Mouse (Mus musculus) G1E (cell line): ENCODE results near the gene Gpr25. TPM values are rescaled to one million over a fixed set of nuclear protein-coding genes. Genes with fewer than 3 reads are reported as not detected.
A peak's percentile ranks its signal among the peaks of the same experiment; 100 is the strongest.

Experiments
- ATAC-seq: 2 replicates; pipeline ENCODE4 v1.8.0; 2016; ENCODE audit warnings: mild to moderate bottlenecking; ENCODE audit not compliant: insufficient number of reproducible peaks, poor library complexity, low FRiP score, severe bottlenecking; ENCODE audit errors: extremely low read depth
- DNase-seq: peaks from one replicate; pipeline ENCODE4 v3.0.0; 2012; ENCODE audit warnings: low spot score
- H3K27me3 ChIP-seq: 2 replicates; pipeline ENCODE4 v1.6.1; 2012; ENCODE audit warnings: mild to moderate bottlenecking, low read length, inconsistent platforms; ENCODE audit not compliant: insufficient read depth
- H3K36me3 ChIP-seq: replicated peaks from 2 replicates; pipeline ENCODE3; 2012; ENCODE audit warnings: mild to moderate bottlenecking, inconsistent platforms
- H3K4me1 ChIP-seq: 2 replicates; pipeline ENCODE4 v1.6.1; 2012; ENCODE audit warnings: low read depth, low read length, inconsistent platforms, mixed read lengths; ENCODE audit not compliant: insufficient read depth
- H3K4me3 ChIP-seq: 2 replicates; pipeline ENCODE4 v1.5.1; 2012; ENCODE audit warnings: low read depth, mild to moderate bottlenecking, inconsistent platforms, low read length, moderate library complexity, mixed read lengths
- H3K9me3 ChIP-seq: replicated peaks from 2 replicates; pipeline ENCODE4 v1.6.1; 2012; ENCODE audit warnings: inconsistent platforms
- CTCF ChIP-seq: IDR thresholded peaks from 2 replicates; pipeline ENCODE4 v1.5.1; 2012; ENCODE audit warnings: low read depth, low read length, inconsistent platforms, mixed read lengths
- GATA1 ChIP-seq: IDR thresholded peaks from 2 replicates; pipeline ENCODE4 v1.6.1; 2012; ENCODE audit warnings: borderline replicate concordance, low read length, inconsistent platforms, mixed read lengths
- GATA2 ChIP-seq: IDR thresholded peaks from 2 replicates; pipeline ENCODE4 v1.6.1; 2012; ENCODE audit warnings: low read depth, low read length, inconsistent platforms, borderline replicate concordance
- POLR2AphosphoS5 ChIP-seq: IDR thresholded peaks from 2 replicates; pipeline ENCODE4 v1.6.1; 2012; ENCODE audit warnings: low read depth, low read length, inconsistent platforms; ENCODE audit not compliant: insufficient replicate concordance
- TAL1 ChIP-seq: conservative IDR thresholded peaks from 2 replicates; pipeline ENCODE4 v1.6.1; 2012; ENCODE audit warnings: low read depth, low read length, inconsistent platforms, mixed read lengths
- polyA plus RNA-seq: library from polyadenylated mRNA; stranded (reverse); fragments of >175 nt; gene quantifications from 2 replicates; pipeline ENCODE4 v1.2.3, GENCODE M21; 2012
- total RNA-seq, 2 experiments: library from RNA; stranded (forward) in 1 of 2; stranded (reverse) in 1 of 2; fragments of 200-1000 nt in 1 of 2; fragments of >200 nt in 1 of 2; fragmentation: Nextera tagmentation in 1 of 2; gene quantifications; 2 replicates each; pipeline ENCODE4 v1.2.3; 2014 to 2017

Gene Gpr25
- total and polyA plus RNA-seq, 3 experiments: not detected

DNA sequence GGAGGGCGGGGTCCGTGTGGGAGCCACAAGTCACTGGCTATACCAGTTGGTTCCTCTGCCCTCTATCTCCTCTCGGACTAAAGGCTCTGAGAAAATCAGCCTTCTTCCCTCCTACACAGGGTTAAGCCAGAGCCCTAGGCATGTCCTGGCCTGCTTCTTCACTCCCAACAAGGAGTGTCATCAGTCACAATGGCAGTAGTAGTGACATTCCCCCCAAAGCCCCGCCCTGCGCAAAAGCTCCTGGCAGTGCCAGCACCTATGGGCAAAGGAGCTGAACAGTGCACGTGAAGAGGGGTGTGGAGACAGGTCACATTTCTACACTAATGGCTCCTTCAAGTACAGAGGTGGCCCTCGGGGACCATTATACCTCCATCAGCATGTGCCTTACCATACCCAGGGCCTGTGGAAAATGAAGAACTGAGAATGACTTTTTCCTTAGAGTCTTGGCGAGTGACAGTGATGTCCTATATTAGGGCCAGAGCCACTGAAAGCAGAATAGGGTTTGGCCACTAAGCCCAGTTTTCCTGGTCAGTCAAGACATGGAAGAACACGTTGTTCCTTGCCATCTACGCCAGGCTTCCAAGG lies 36.8 kb downstream of the Gpr25 start:
- peaks cover 90% of the 10 kb centered on the region for H3K27me3 ChIP-seq
- no peak for TF ChIP-seq CTCF
- no peaks in the 10 kb centered on the region for H3K36me3 ChIP-seq
- no peak for DNase-seq
- 0 out of 2 replicates have a peak, but pooled peaks cover 7% of the 10 kb centered on the region for H3K4me1 ChIP-seq
- no peaks in the 10 kb centered on the region for H3K9me3 ChIP-seq
- no peak for ATAC-seq
- H3K4me3 ChIP-seq: no peak overlapping the region

DNA sequence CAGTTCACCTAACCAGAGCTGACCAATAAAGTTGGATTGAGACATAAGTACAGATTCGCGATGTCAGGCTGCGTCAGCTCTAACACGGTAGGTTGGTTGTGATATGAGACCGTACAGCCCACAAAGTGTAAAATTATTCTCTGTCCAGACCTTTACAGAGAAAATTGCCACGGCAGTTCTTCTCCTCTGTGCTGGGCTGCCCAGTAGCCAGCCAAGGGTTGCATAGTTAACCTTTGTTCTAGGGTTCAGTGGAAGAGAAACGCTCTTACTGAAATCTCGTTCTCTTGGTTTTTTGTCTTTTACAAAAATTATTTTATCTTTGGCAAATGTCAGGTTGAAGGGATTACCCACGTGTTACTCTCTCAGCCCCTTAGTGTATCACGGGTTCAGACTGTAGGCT lies 38.3 kb downstream of the Gpr25 start:
- Histone ChIP-seq H3K4me1 (0 out of 2 replicates have a peak, but pooled peaks cover 4% of the 10 kb centered on the region), H3K36me3 (no peaks in the 10 kb centered on the region), H3K27me3 (peaks cover 84% of the 10 kb centered on the region), H3K4me3 (no peak overlapping the region), H3K9me3 (no peaks in the 10 kb centered on the region)
- TF ChIP-seq CTCF (no peak), GATA2 (no peak), TAL1 (no peak), GATA1 (no peak), POLR2AphosphoS5 (no peak)
- ATAC-seq (no peak), DNase-seq (no peak)

DNA sequence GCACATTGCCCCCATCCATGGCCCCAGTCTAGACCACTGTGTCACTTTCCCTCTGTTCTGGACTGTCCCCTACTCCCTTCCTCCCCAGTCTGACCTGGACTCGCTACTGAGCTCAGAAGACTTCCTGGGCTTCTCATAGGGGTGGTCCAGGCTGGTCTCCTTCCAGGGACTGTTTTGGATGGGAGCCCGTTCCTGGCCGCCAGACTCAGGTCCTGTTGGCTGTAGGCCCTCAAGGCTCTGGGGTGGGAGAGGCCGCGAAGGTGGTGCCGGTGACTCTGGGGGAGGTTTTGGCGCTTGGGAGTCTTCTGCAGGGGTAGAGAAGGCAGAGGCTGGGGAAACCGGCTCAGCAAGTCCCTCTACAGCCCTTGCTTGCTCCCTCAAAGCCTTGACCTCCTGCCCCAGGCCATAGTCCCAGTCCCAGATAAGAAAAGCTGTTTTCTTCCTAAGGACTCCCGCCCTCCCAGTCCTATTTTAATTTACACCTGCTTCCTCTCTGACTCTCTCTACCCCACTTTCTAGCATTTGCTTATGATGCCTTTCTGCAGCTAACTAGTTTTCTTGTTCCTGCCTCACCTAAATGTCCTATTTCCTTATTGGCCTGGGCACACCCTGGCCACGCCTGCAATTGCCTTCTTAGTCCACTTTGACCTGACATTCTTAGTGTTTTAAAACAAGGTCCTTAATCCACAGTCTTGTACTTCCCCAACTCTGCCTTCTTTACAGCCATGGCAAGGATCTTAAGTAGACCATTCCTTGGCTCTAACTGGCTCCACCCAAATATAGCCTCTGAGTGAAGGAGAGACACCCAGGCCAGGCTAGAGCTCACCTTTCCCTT lies 40.4 kb downstream of the Gpr25 start:
- no peaks in the 10 kb centered on the region for H3K9me3 ChIP-seq
- DNase-seq: no peak
- ATAC-seq: no peak
- TF ChIP-seq POLR2AphosphoS5: no peak
- no peak for TF ChIP-seq GATA1
- no peak for TF ChIP-seq CTCF
- TF ChIP-seq TAL1: no peak
- TF ChIP-seq GATA2: no peak
- no peaks in the 10 kb centered on the region for H3K36me3 ChIP-seq
- peaks cover 73% of the 10 kb centered on the region for H3K27me3 ChIP-seq
- no peak overlapping the region for H3K4me3 ChIP-seq
- 0 out of 2 replicates have a peak, but pooled peaks cover 4% of the 10 kb centered on the region for H3K4me1 ChIP-seq

DNA sequence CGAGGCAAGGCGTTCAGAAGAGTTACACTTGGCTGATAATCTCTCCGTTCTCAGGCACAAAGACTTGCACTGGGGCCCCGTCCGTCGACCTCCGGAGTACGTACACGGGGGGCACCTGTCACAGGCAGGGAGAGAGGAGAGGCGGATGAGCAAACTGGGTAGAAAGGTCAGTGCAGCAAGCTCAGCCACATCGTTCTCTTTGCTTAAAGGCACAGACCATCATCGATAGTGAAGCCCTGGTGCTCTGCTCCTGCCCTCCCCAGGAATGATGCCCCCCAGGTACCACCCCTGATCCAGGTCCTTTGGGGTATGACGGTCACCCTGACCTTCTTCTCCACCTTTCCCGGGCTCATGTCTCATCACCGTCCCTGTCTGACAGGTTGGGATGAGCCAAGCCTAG lies 46.4 kb downstream of the Gpr25 start:
- ATAC-seq (no peak), DNase-seq (no peak)
- Histone ChIP-seq H3K4me1 (no peaks in the 10 kb centered on the region), H3K9me3 (no peaks in the 10 kb centered on the region), H3K27me3 (peaks cover 43% of the 10 kb centered on the region), H3K36me3 (no peaks in the 10 kb centered on the region), H3K4me3 (no peak overlapping the region)
- no peak for TF ChIP-seq GATA1
- no peak for TF ChIP-seq TAL1
- TF ChIP-seq GATA2: no peak
- TF ChIP-seq POLR2AphosphoS5: no peak
- TF ChIP-seq CTCF: no peak

DNA sequence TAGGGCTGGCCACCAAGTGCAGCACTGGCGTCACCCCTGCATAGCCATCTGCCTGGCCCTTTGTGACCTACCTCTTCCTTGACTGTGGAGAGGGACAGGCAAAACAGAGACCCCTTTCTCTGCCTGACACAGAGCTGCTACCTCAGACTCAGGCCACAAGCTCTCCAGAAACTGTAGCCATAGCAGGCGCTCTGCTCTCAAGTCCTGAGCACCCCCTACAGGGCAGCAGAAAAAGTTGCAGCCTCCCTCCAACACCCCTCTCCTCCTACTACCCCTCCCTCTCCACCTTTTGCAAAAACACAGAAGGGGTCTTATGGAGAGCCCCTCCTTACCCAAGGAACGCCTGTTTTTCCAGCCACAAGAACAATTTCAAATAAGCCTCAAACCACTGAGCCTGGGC lies 47.9 kb downstream of the Gpr25 start, which contains the start of gene Mroh3:
TSS of gene Mroh3 (minus strand) at position 26 of the 400 bp plus-strand sequence.
- TF ChIP-seq GATA1 (no peak), CTCF (peak; percentile 44; the same call in 1 of the 2 replicates), POLR2AphosphoS5 (no peak), GATA2 (no peak)
- no peak within 1 kb of the TSS for H3K4me3 ChIP-seq
- no peaks in the 10 kb centered on the region for H3K9me3 ChIP-seq
- no peaks in the 10 kb centered on the region for H3K4me1 ChIP-seq
- no peak for ATAC-seq
- peaks cover 47% of the 10 kb centered on the region for H3K27me3 ChIP-seq
- H3K36me3 ChIP-seq: no peaks in the 10 kb centered on the region
- peak; percentile 50 for DNase-seq

Other genes with a start within 250 kb of the Gpr25 start
- not detected in 2 replicates for gene Ascl5, start 210.1 kb downstream of the Gpr25 start, total RNA-seq (2014; fragmentation: Nextera tagmentation)
- gene Ascl5, start 210.1 kb downstream of the Gpr25 start, total RNA-seq (2017): not detected in 2 replicates
- 0.25 TPM in 1 of 2 replicates, not detected in the other for gene Ascl5, start 210.1 kb downstream of the Gpr25 start, polyA plus RNA-seq
- not detected in 2 replicates for gene Cacna1s, start 208.1 kb downstream of the Gpr25 start, total RNA-seq (2014; fragmentation: Nextera tagmentation)
- gene Cacna1s, start 208.1 kb downstream of the Gpr25 start, total RNA-seq (2017): under 0.01 and 0.11 TPM in 2 replicates
- not detected in 2 replicates for gene Cacna1s, start 208.1 kb downstream of the Gpr25 start, polyA plus RNA-seq
- gene Kif21b, start 129.5 kb downstream of the Gpr25 start, total RNA-seq (2014; fragmentation: Nextera tagmentation): 46.2 and 51.9 TPM in 2 replicates
- 11.3 and 13.2 TPM in 2 replicates for gene Kif21b, start 129.5 kb downstream of the Gpr25 start, total RNA-seq (2017)
- 32.5 and 36.7 TPM in 2 replicates for gene Kif21b, start 129.5 kb downstream of the Gpr25 start, polyA plus RNA-seq
- gene Mroh3, start 48.0 kb downstream of the Gpr25 start, total RNA-seq (2014; fragmentation: Nextera tagmentation): not detected in 2 replicates
- 0.27 TPM in 1 of 2 replicates, not detected in the other for gene Mroh3, start 48.0 kb downstream of the Gpr25 start, total RNA-seq (2017)
- gene Mroh3, start 48.0 kb downstream of the Gpr25 start, polyA plus RNA-seq: not detected in 2 replicates
- gene Inava, start 26.6 kb downstream of the Gpr25 start, total RNA-seq (2014; fragmentation: Nextera tagmentation): not detected in 2 replicates
- gene Inava, start 26.6 kb downstream of the Gpr25 start, total RNA-seq (2017): 0.11 and 0.17 TPM in 2 replicates
- 0.13 and 0.21 TPM in 2 replicates for gene Inava, start 26.6 kb downstream of the Gpr25 start, polyA plus RNA-seq
- gene Camsap2, start 85.2 kb upstream of the Gpr25 start, total RNA-seq (2014; fragmentation: Nextera tagmentation): 44.8 and 46.9 TPM in 2 replicates
- gene Camsap2, start 85.2 kb upstream of the Gpr25 start, total RNA-seq (2017): 35.9 and 40.5 TPM in 2 replicates
- 8.8 and 10.1 TPM in 2 replicates for gene Camsap2, start 85.2 kb upstream of the Gpr25 start, polyA plus RNA-seq
- 26.7 and 26.8 TPM in 2 replicates for gene Ddx59, start 154.4 kb upstream of the Gpr25 start, total RNA-seq (2014; fragmentation: Nextera tagmentation)
- gene Ddx59, start 154.4 kb upstream of the Gpr25 start, total RNA-seq (2017): 23.9 and 24.3 TPM in 2 replicates
- gene Ddx59, start 154.4 kb upstream of the Gpr25 start, polyA plus RNA-seq: 1.3 and 2.7 TPM in 2 replicates
- 53.3 and 56.7 TPM in 2 replicates for gene Kif14, start 205.5 kb upstream of the Gpr25 start, total RNA-seq (2014; fragmentation: Nextera tagmentation)
- gene Kif14, start 205.5 kb upstream of the Gpr25 start, total RNA-seq (2017): 29.5 and 33.9 TPM in 2 replicates
- gene Kif14, start 205.5 kb upstream of the Gpr25 start, polyA plus RNA-seq: 1.4 and 1.9 TPM in 2 replicates